11 mouse cellular contexts compared by ENCODE assay signal in the genomic region with DNA sequence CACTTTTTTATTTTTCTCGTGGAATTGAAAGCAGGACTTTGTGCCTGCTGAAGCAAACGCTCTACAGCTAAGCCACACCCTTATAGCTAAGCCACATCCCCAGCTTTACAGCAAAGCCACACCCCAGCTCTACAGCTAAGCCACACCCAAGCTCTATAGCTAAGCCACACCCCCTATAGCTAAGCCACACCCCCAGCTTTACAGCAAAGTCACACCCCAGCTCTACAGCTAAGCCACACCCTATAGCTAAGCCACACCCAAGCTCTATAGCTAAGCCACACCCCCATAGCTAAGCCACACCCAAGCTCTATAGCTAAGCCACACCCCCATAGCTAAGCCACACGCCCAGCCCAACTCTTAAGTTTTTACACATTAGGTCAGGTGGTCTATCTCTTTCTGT. TPM values are rescaled to one million over a fixed set of nuclear protein-coding genes. Genes with fewer than 3 reads are reported as not detected.
DNase-seq lines count a peak whose midpoint lies in the region; ATAC-seq lines count a peak whose summit lies in the region.
"Had no signal": no experiment of that assay in that cellular context is flagged by ENCODE, and none has a peak within 500 bp of the region (broad histone marks: within the 10 kb centered on the region; RNA-seq: fewer than 3 reads in every experiment).

No protein-coding gene starts in this region.

- no peak overlapping the region for H3K27ac ChIP-seq in lung, embryonic 16.5 days (ENCODE audit: low read length)
- H3K27ac ChIP-seq in intestine, embryonic 16.5 days (ENCODE audit: low read length), result no peak overlapping the region
- H3K27ac ChIP-seq: limb, embryonic 13.5 days had no signal

- no peak overlapping the region for H3K4me3 ChIP-seq in lung, embryonic 16.5 days (ENCODE audit: low read length)
- no peak overlapping the region for H3K4me3 ChIP-seq in intestine, embryonic 16.5 days (ENCODE audit: low read length)
- H3K4me3 ChIP-seq: limb, embryonic 13.5 days had no signal

- no peak overlapping the region for H3K9ac ChIP-seq in lung, embryonic 16.5 days (ENCODE audit: low read length)
- no peak overlapping the region for H3K9ac ChIP-seq in intestine, embryonic 16.5 days (ENCODE audit: low read depth, low read length)
- H3K9ac ChIP-seq: limb, embryonic 13.5 days had no signal

- H3K4me1 ChIP-seq in lung, embryonic 16.5 days (replicated peaks; ENCODE audit: control insufficient read depth, insufficient read depth, low read length), result no peaks in the 10 kb centered on the region; the same call in 1 of the 2 replicates
- no peaks in the 10 kb centered on the region for H3K4me1 ChIP-seq in intestine, embryonic 16.5 days (ENCODE audit: control insufficient read depth, insufficient read depth, low read length)
- H3K4me1 ChIP-seq: limb, embryonic 13.5 days had no signal

- 63% methylated on average over 3 of the region's 3 CpGs for WGBS in lung, embryonic 16.5 days
- WGBS in intestine, embryonic 16.5 days, result 68% methylated on average over 3 of the region's 3 CpGs

- H3K4me2 ChIP-seq in lung, embryonic 16.5 days (ENCODE audit: low read depth, low read length), result no peak overlapping the region
- no peak overlapping the region for H3K4me2 ChIP-seq in intestine, embryonic 16.5 days (ENCODE audit: low read depth, low read length)
- H3K4me2 ChIP-seq: limb, embryonic 13.5 days had no signal

- H3K27me3 ChIP-seq in lung, embryonic 16.5 days (ENCODE audit: control insufficient read depth, insufficient read depth, low read depth, low read length), result no peaks in the 10 kb centered on the region
- no peaks in the 10 kb centered on the region for H3K27me3 ChIP-seq in intestine, embryonic 16.5 days (replicated peaks; ENCODE audit: control insufficient read depth, insufficient read depth, low read length)
- H3K27me3 ChIP-seq in splenic B cell, adult 2 months (ENCODE audit: control insufficient read depth, insufficient read depth, low read length, poor library complexity, severe bottlenecking), result no peaks in the 10 kb centered on the region
- H3K27me3 ChIP-seq: limb, embryonic 13.5 days had no signal

- peak; percentile 60; the same call in 1 of the 2 replicates for ATAC-seq in lung, embryonic 16.5 days (ENCODE audit: low read depth)
- peak; percentile 90 for ATAC-seq in intestine, embryonic 16.5 days

- H3K9me3 ChIP-seq in lung, embryonic 16.5 days (ENCODE audit: control insufficient read depth, low read length), result no peaks in the 10 kb centered on the region
- H3K9me3 ChIP-seq in intestine, embryonic 16.5 days (ENCODE audit: control insufficient read depth, low read length), result no peaks in the 10 kb centered on the region
- H3K9me3 ChIP-seq: limb, embryonic 13.5 days had no signal

- no peak for DNase-seq in lung, postnatal 10 days
- DNase-seq in R1 (ENCODE audit: low read depth, low spot score), result peak; percentile 95
- peak; percentile 66 for DNase-seq in splenic B cell, adult 2 months (ENCODE audit: low read depth, low spot score)
- no peak for DNase-seq in layer of hippocampus, postnatal 25 days (ENCODE audit: extremely low spot score in 1 of 2, low spot score in 1 of 2)
- DNase-seq in adrenal gland, adult 18-20 months (ENCODE audit: low spot score in 2 of 2), result no peak
- no peak for DNase-seq in lung, postnatal 36 days
- DNase-seq: cerebellum, adult 9-11 months; heart, postnatal 14 days had no signal

- no peaks in the 10 kb centered on the region for H3K36me3 ChIP-seq in lung, embryonic 16.5 days (ENCODE audit: control insufficient read depth, insufficient read depth, low read length)
- no peaks in the 10 kb centered on the region for H3K36me3 ChIP-seq in intestine, embryonic 16.5 days (ENCODE audit: control insufficient read depth, insufficient read depth, low read length)
- H3K36me3 ChIP-seq in splenic B cell, adult 2 months (ENCODE audit: control insufficient read depth, insufficient read depth, low read length, poor library complexity, severe bottlenecking), result no peaks in the 10 kb centered on the region
- H3K36me3 ChIP-seq: limb, embryonic 13.5 days had no signal

RNA-seq across cellular contexts. Expression of a gene that starts 42.7 kb away (rescaled TPM):
- polyA plus RNA-seq in lung, embryonic 16.5 days (2015; fragmentation: Nextera tagmentation; extraction: Ambion mirVana), result 0.89 and 1.2 TPM in 2 replicates
- polyA plus RNA-seq in intestine, embryonic 16.5 days (2015; fragmentation: Nextera tagmentation; extraction: Ambion mirVana), result 0.13 and 0.18 TPM in 2 replicates
- total RNA-seq in layer of hippocampus, postnatal 25 days (2021), result 10 to 100 TPM; 86.7 to 93.1 TPM
- total RNA-seq in adrenal gland, adult 18-20 months (2021), result 10 to 100 TPM; 10.2 to 13.8 TPM

Comparison
In these comparisons a context has a peak if more than half of its experiments do, and no peak if none do; other contexts are left out.
1. DNase-seq: peak in R1 (single experiment) and splenic B cell, adult 2 months (single experiment); none in lung, postnatal 10 days (single experiment), layer of hippocampus, postnatal 25 days (0 of 2), adrenal gland, adult 18-20 months (0 of 2) and lung, postnatal 36 days (single experiment).
2. RNA of a gene that starts 42.7 kb away (total RNA-seq): 86.7 to 93.1 TPM in layer of hippocampus, postnatal 25 days; 10.2 to 13.8 TPM in adrenal gland, adult 18-20 months; every median in the first group is over 4 times any median in the second.